Mouse (Mus musculus): ENCODE data around the gene Mlh1.

DNA sequence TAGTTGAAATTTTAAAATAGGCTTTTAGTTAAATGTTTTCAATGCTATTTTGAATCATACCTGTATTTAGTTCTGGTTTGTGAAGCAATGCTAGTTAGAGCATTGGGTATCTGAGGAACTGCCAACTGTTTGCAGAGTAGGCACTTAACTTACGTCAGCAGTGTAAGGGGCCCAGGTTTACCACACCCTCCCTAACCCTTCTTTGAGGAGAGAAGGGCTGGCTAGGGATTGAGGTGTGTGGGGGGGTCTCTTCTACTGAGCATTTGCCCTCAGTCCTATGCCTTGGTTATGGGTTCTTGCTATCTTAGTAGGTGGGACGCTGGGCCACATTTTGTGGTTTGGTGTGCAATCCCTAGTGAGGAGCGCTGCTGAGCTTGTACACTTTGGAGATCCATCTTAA is 74.5 kb downstream of the Mlh1 start:
- no peak for TF ChIP-seq CTCF (IDR thresholded peaks at IDR 0.05; ENCODE audit: borderline replicate concordance, insufficient read depth, low read length)
- TF ChIP-seq POLR2A (IDR thresholded peaks at IDR 0.05; ENCODE audit: low read depth, low read length), result no peak
